ENCODE assay signal across 27 mouse cellular contexts in the genomic region with DNA sequence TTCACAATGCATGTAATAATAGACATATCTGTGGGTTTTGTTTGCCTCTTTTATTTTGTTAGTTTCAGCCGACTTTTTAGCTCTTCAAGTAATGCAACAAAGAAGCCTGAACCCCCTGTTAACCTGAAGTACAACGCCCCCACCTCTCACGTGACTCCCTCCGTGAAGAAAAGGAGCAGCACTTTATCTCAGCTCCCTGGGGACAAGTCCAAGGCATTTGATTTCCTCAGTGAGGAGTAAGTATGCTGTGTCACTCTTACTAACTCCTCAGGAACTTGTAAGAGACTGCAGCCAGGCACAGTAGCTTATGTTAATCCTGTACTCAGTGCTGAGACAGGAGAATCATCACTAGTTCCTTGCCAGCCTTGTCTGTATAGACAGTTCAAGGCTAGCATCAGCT.
"Had no signal": no experiment of that assay in that cellular context is flagged by ENCODE, and none has a peak within 500 bp of the region (broad histone marks: within the 10 kb centered on the region; RNA-seq: fewer than 3 reads in every experiment).

No protein-coding gene starts in this region.

- H3K4me2 ChIP-seq: embryonic facial prominence, embryonic 12.5 days; embryonic facial prominence, embryonic 13.5 days; embryonic facial prominence, embryonic 15.5 days; forebrain, embryonic 12.5 days; forebrain, embryonic 13.5 days; forebrain, embryonic 15.5 days had no signal

- DNase-seq: cerebellum, adult 9-10 months; cerebellum, adult 9-11 months; cerebellum, postnatal 10 days; cerebellum, postnatal 14 days; cerebellum, postnatal 25 days; cerebellum, postnatal 36 days; embryo, embryonic 11 days; forebrain, postnatal 0 days; gastrocnemius, adult 2 months; gastrocnemius, postnatal 10 days; gastrocnemius, postnatal 14 days; gastrocnemius, postnatal 25 days; gastrocnemius, postnatal 36 days; heart, adult 18-20 months; heart, adult 2 months had no signal

- H3K27ac ChIP-seq: embryonic facial prominence, embryonic 10.5 days; embryonic facial prominence, embryonic 12.5 days; embryonic facial prominence, embryonic 13.5 days; embryonic facial prominence, embryonic 15.5 days; forebrain, embryonic 10.5 days; forebrain, embryonic 12.5 days; forebrain, embryonic 13.5 days; forebrain, embryonic 15.5 days; gastrocnemius, adult 2 months; heart, adult 2 months; heart, embryonic 10.5 days had no signal

- H3K4me1 ChIP-seq: embryonic facial prominence, embryonic 10.5 days; embryonic facial prominence, embryonic 12.5 days; embryonic facial prominence, embryonic 13.5 days; embryonic facial prominence, embryonic 15.5 days; forebrain, embryonic 10.5 days; forebrain, embryonic 12.5 days; forebrain, embryonic 13.5 days; forebrain, embryonic 15.5 days; heart, embryonic 10.5 days had no signal

- H3K4me3 ChIP-seq: embryonic facial prominence, embryonic 10.5 days; embryonic facial prominence, embryonic 12.5 days; embryonic facial prominence, embryonic 13.5 days; embryonic facial prominence, embryonic 15.5 days; erythroblast, embryonic 14.5 days; forebrain, embryonic 10.5 days; forebrain, embryonic 12.5 days; forebrain, embryonic 13.5 days; forebrain, embryonic 15.5 days; gastrocnemius, adult 2 months; heart, adult 2 months; heart, embryonic 10.5 days had no signal

- H3K27me3 ChIP-seq: embryonic facial prominence, embryonic 12.5 days; embryonic facial prominence, embryonic 13.5 days; embryonic facial prominence, embryonic 15.5 days; forebrain, embryonic 12.5 days; forebrain, embryonic 13.5 days; forebrain, embryonic 15.5 days had no signal

- H3K9ac ChIP-seq: embryonic facial prominence, embryonic 12.5 days; embryonic facial prominence, embryonic 13.5 days; embryonic facial prominence, embryonic 15.5 days; forebrain, embryonic 12.5 days; forebrain, embryonic 13.5 days; forebrain, embryonic 15.5 days; forebrain, postnatal 0 days had no signal

- ATAC-seq: forebrain, embryonic 13.5 days; forebrain, embryonic 14.5 days; forebrain, embryonic 15.5 days; forebrain, embryonic 16.5 days; forebrain, postnatal 0 days had no signal

- H3K9me3 ChIP-seq: embryonic facial prominence, embryonic 10.5 days; embryonic facial prominence, embryonic 12.5 days; embryonic facial prominence, embryonic 13.5 days; embryonic facial prominence, embryonic 15.5 days; forebrain, embryonic 10.5 days; forebrain, embryonic 12.5 days; forebrain, embryonic 13.5 days; forebrain, embryonic 15.5 days; heart, embryonic 10.5 days had no signal
